Mouse (Mus musculus): ENCODE measurements around the gene Sag. TPM values are rescaled to one million over a fixed set of nuclear protein-coding genes. Genes with fewer than 3 reads are reported as not detected.
"Not testable (repeated sequence)": the region's sequence is repeated elsewhere in the genome, so short reads cannot be mapped to it uniquely, and the experiment has no call there.

Sag gene
- polyA plus RNA-seq, 1 experiment from 2014 or later: 1.9 TPM

- Histone ChIP-seq H3K4me1 (replicated peaks; ENCODE audit: control insufficient read depth, insufficient read depth, low read length) (no peaks in the 10 kb centered on the region), H3K4me3 (replicated peaks; ENCODE audit: low read length) (no peak overlapping the region), H3K4me2 (ENCODE audit: low read length) (no peak overlapping the region), H3K27ac (ENCODE audit: low read length) (no peak overlapping the region), H3K36me3 (ENCODE audit: control insufficient read depth, insufficient read depth) (peaks cover 2% of the 10 kb centered on the region; the same call in 1 of the 2 replicates), H3K27me3 (replicated peaks; ENCODE audit: control insufficient read depth, insufficient read depth, low read length) (no peaks in the 10 kb centered on the region), H3K9ac (replicated peaks; ENCODE audit: low read depth, low read length) (no peak overlapping the region), H3K9me3 (ENCODE audit: control insufficient read depth, low read length) (no peaks in the 10 kb centered on the region)
- WGBS: 92% methylated on average over 1 of the region's 1 CpGs
- no peak for ATAC-seq
These were observed 4.3 kb downstream of the Sag start for GRCm38 (mm10) chr1:87807751-87808150.

GRCm38 (mm10) chr1:87811391-87811790 is 7.9 kb downstream of the Sag start:
- Histone ChIP-seq H3K36me3 (ENCODE audit: control insufficient read depth, insufficient read depth) (peaks cover 2% of the 10 kb centered on the region; the same call in 1 of the 2 replicates), H3K4me2 (ENCODE audit: low read length) (no peak overlapping the region), H3K4me1 (replicated peaks; ENCODE audit: control insufficient read depth, insufficient read depth, low read length) (0 out of 2 replicates have a peak, but pooled peaks cover 4% of the 10 kb centered on the region), H3K27ac (ENCODE audit: low read length) (no peak overlapping the region), H3K27me3 (replicated peaks; ENCODE audit: control insufficient read depth, insufficient read depth, low read length) (no peaks in the 10 kb centered on the region), H3K4me3 (replicated peaks; ENCODE audit: low read length) (no peak overlapping the region), H3K9me3 (ENCODE audit: control insufficient read depth, low read length) (no peaks in the 10 kb centered on the region), H3K9ac (replicated peaks; ENCODE audit: low read depth, low read length) (no peak overlapping the region)
- WGBS: 86% methylated on average over 7 of the region's 7 CpGs
- no peak for ATAC-seq

- Histone ChIP-seq H3K36me3 (ENCODE audit: control insufficient read depth, insufficient read depth) (peaks cover 2% of the 10 kb centered on the region; the same call in 1 of the 2 replicates), H3K27me3 (replicated peaks; ENCODE audit: control insufficient read depth, insufficient read depth, low read length) (no peaks in the 10 kb centered on the region), H3K4me3 (replicated peaks; ENCODE audit: low read length) (no peak overlapping the region), H3K9ac (replicated peaks; ENCODE audit: low read depth, low read length) (no peak overlapping the region), H3K4me2 (ENCODE audit: low read length) (no peak overlapping the region), H3K9me3 (ENCODE audit: control insufficient read depth, low read length) (no peaks in the 10 kb centered on the region), H3K27ac (ENCODE audit: low read length) (no peak overlapping the region), H3K4me1 (replicated peaks; ENCODE audit: control insufficient read depth, insufficient read depth, low read length) (0 out of 2 replicates have a peak, but pooled peaks cover 4% of the 10 kb centered on the region)
- ATAC-seq: no peak
- WGBS: 80% methylated on average over 10 of the region's 10 CpGs
These were observed 8.6 kb downstream of the Sag start for GRCm38 (mm10) chr1:87812061-87812460.

GRCm38 (mm10) chr1:87813155-87813554 is 9.7 kb downstream of the Sag start:
- Histone ChIP-seq H3K4me3 (replicated peaks; ENCODE audit: low read length) (no peak overlapping the region), H3K36me3 (ENCODE audit: control insufficient read depth, insufficient read depth) (peaks cover 2% of the 10 kb centered on the region; the same call in 1 of the 2 replicates), H3K27me3 (replicated peaks; ENCODE audit: control insufficient read depth, insufficient read depth, low read length) (no peaks in the 10 kb centered on the region), H3K4me1 (replicated peaks; ENCODE audit: control insufficient read depth, insufficient read depth, low read length) (0 out of 2 replicates have a peak, but pooled peaks cover 4% of the 10 kb centered on the region), H3K4me2 (ENCODE audit: low read length) (no peak overlapping the region), H3K9me3 (ENCODE audit: control insufficient read depth, low read length) (no peaks in the 10 kb centered on the region), H3K27ac (ENCODE audit: low read length) (no peak overlapping the region), H3K9ac (replicated peaks; ENCODE audit: low read depth, low read length) (no peak overlapping the region)
- ATAC-seq: no peak
- 67% methylated on average over 6 of the region's 6 CpGs for WGBS

- Histone ChIP-seq H3K4me3 (replicated peaks; ENCODE audit: low read length) (no peak overlapping the region), H3K4me1 (replicated peaks; ENCODE audit: control insufficient read depth, insufficient read depth, low read length) (0 out of 2 replicates have a peak, but pooled peaks cover 4% of the 10 kb centered on the region), H3K9me3 (ENCODE audit: control insufficient read depth, low read length) (no peaks in the 10 kb centered on the region), H3K27me3 (replicated peaks; ENCODE audit: control insufficient read depth, insufficient read depth, low read length) (no peaks in the 10 kb centered on the region), H3K36me3 (ENCODE audit: control insufficient read depth, insufficient read depth) (peaks cover 2% of the 10 kb centered on the region; the same call in 1 of the 2 replicates), H3K27ac (ENCODE audit: low read length) (no peak overlapping the region), H3K9ac (replicated peaks; ENCODE audit: low read depth, low read length) (no peak overlapping the region), H3K4me2 (ENCODE audit: low read length) (no peak overlapping the region)
- ATAC-seq: no peak
- whole genome bisulfite sequencing: 81% methylated on average over 7 of the region's 7 CpGs
These were observed 10.2 kb downstream of the Sag start for GRCm38 (mm10) chr1:87813681-87814080.

- no peak overlapping the region for H3K9ac ChIP-seq (replicated peaks; ENCODE audit: low read depth, low read length)
- H3K4me2 ChIP-seq (ENCODE audit: low read length): no peak overlapping the region
- no peak for ATAC-seq
- H3K36me3 ChIP-seq (ENCODE audit: control insufficient read depth, insufficient read depth): no peaks in the 10 kb centered on the region
- H3K4me1 ChIP-seq (replicated peaks; ENCODE audit: control insufficient read depth, insufficient read depth, low read length): no peaks in the 10 kb centered on the region
- no peak overlapping the region for H3K4me3 ChIP-seq (replicated peaks; ENCODE audit: low read length)
- H3K27ac ChIP-seq (ENCODE audit: low read length): no peak overlapping the region
- no peaks in the 10 kb centered on the region for H3K9me3 ChIP-seq (ENCODE audit: control insufficient read depth, low read length)
- WGBS: 89% methylated on average over 10 of the region's 10 CpGs
- H3K27me3 ChIP-seq (replicated peaks; ENCODE audit: control insufficient read depth, insufficient read depth, low read length): no peaks in the 10 kb centered on the region
These were observed 21.0 kb downstream of the Sag start for GRCm38 (mm10) chr1:87824420-87824995.

GRCm38 (mm10) chr1:87825281-87825680 is 21.8 kb downstream of the Sag start:
- H3K27ac ChIP-seq (ENCODE audit: low read length): no peak overlapping the region
- no peak for ATAC-seq
- no peaks in the 10 kb centered on the region for H3K27me3 ChIP-seq (replicated peaks; ENCODE audit: control insufficient read depth, insufficient read depth, low read length)
- no peaks in the 10 kb centered on the region for H3K36me3 ChIP-seq (ENCODE audit: control insufficient read depth, insufficient read depth)
- no peak overlapping the region for H3K4me3 ChIP-seq (replicated peaks; ENCODE audit: low read length)
- no peak overlapping the region for H3K4me2 ChIP-seq (ENCODE audit: low read length)
- H3K4me1 ChIP-seq (replicated peaks; ENCODE audit: control insufficient read depth, insufficient read depth, low read length): no peaks in the 10 kb centered on the region
- H3K9ac ChIP-seq (replicated peaks; ENCODE audit: low read depth, low read length): no peak overlapping the region
- no peaks in the 10 kb centered on the region for H3K9me3 ChIP-seq (ENCODE audit: control insufficient read depth, low read length)
- WGBS: 86% methylated on average over 5 of the region's 5 CpGs

- H3K4me1 ChIP-seq (replicated peaks; ENCODE audit: control insufficient read depth, insufficient read depth, low read length): no peaks in the 10 kb centered on the region
- no peaks in the 10 kb centered on the region for H3K9me3 ChIP-seq (ENCODE audit: control insufficient read depth, low read length)
- no peak overlapping the region for H3K4me3 ChIP-seq (replicated peaks; ENCODE audit: low read length)
- ATAC-seq: no peak
- WGBS: 86% methylated on average over 6 of the region's 6 CpGs
- no peaks in the 10 kb centered on the region for H3K27me3 ChIP-seq (replicated peaks; ENCODE audit: control insufficient read depth, insufficient read depth, low read length)
- H3K4me2 ChIP-seq (ENCODE audit: low read length): no peak overlapping the region
- no peak overlapping the region for H3K9ac ChIP-seq (replicated peaks; ENCODE audit: low read depth, low read length)
- H3K27ac ChIP-seq (ENCODE audit: low read length): no peak overlapping the region
- no peaks in the 10 kb centered on the region for H3K36me3 ChIP-seq (ENCODE audit: control insufficient read depth, insufficient read depth)
These were observed 22.5 kb downstream of the Sag start for GRCm38 (mm10) chr1:87825991-87826390.

- H3K27me3 ChIP-seq (replicated peaks; ENCODE audit: control insufficient read depth, insufficient read depth, low read length): no peaks in the 10 kb centered on the region
- no peak overlapping the region for H3K27ac ChIP-seq (ENCODE audit: low read length)
- no peak overlapping the region for H3K9ac ChIP-seq (replicated peaks; ENCODE audit: low read depth, low read length)
- no peak overlapping the region for H3K4me2 ChIP-seq (ENCODE audit: low read length)
- no peaks in the 10 kb centered on the region for H3K4me1 ChIP-seq (replicated peaks; ENCODE audit: control insufficient read depth, insufficient read depth, low read length)
- no peak overlapping the region for H3K4me3 ChIP-seq (replicated peaks; ENCODE audit: low read length)
- ATAC-seq: no peak
- 54% methylated on average over 2 of the region's 2 CpGs for WGBS
- H3K36me3 ChIP-seq (ENCODE audit: control insufficient read depth, insufficient read depth): no peaks in the 10 kb centered on the region
- H3K9me3 ChIP-seq (ENCODE audit: control insufficient read depth, low read length): no peaks in the 10 kb centered on the region
These were observed 23.0 kb downstream of the Sag start for GRCm38 (mm10) chr1:87826474-87826873.

- not testable (repeated sequence) for H3K4me2 ChIP-seq (ENCODE audit: low read length); H3K4me1 ChIP-seq (replicated peaks; ENCODE audit: control insufficient read depth, insufficient read depth, low read length); H3K36me3 ChIP-seq (ENCODE audit: control insufficient read depth, insufficient read depth); ATAC-seq; H3K4me3 ChIP-seq (replicated peaks; ENCODE audit: low read length); H3K9ac ChIP-seq (replicated peaks; ENCODE audit: low read depth, low read length); H3K9me3 ChIP-seq (ENCODE audit: control insufficient read depth, low read length); H3K27ac ChIP-seq (ENCODE audit: low read length); H3K27me3 ChIP-seq (replicated peaks; ENCODE audit: control insufficient read depth, insufficient read depth, low read length)
- 77% methylated on average over 1 of the region's 1 CpGs for WGBS
These were observed 24.0 kb downstream of the Sag start for GRCm38 (mm10) chr1:87827476-87827875.

Measured in forebrain, embryonic 16.5 days (tissue).